ENCODE assay signal across 11 mouse cellular contexts in genomic region chr6:124517733-124518132, GRCm38 (mm10). TPM values are rescaled to one million over a fixed set of nuclear protein-coding genes. Genes with fewer than 3 reads are reported as not detected.
DNase-seq lines count a peak whose midpoint lies in the region; TF ChIP-seq lines count a peak whose summit lies in the region.
"Not testable (repeated sequence)": the region's sequence is repeated elsewhere in the genome, so short reads cannot be mapped to it uniquely, and the experiment has no call there.
"Had no signal": no experiment of that assay in that cellular context is flagged by ENCODE, and none has a peak within 500 bp of the region (broad histone marks: within the 10 kb centered on the region; RNA-seq: fewer than 3 reads in every experiment).

No protein-coding gene starts in this region.

- H3K79me2 ChIP-seq in liver, adult 2 months (ENCODE audit: control insufficient read depth, insufficient read depth, low read length), result not testable (repeated sequence)

- not testable (repeated sequence) for TF ChIP-seq CTCF in liver, adult 2 months (IDR thresholded peaks at IDR 0.05; ENCODE audit: low read depth, low read length)

- peaks cover 31% of the 10 kb centered on the region for H3K36me3 ChIP-seq in liver, adult 2 months (ENCODE audit: control insufficient read depth, insufficient read depth, low read length)

- DNase-seq in adrenal gland, postnatal 36 days, result peak; percentile 7 to 35
- peak; percentile 61 for DNase-seq in liver, adult 2 months (ENCODE audit: extremely low read depth, low read depth, low spot score)

- H3K27ac ChIP-seq in liver, adult 2 months (replicated peaks; ENCODE audit: insufficient read depth, low read depth, low read length), result not testable (repeated sequence)

- H3K4me3 ChIP-seq in liver, adult 2 months (ENCODE audit: insufficient read depth, low read depth, low read length), result not testable (repeated sequence)

- not testable (repeated sequence) for H3K9ac ChIP-seq in liver, adult 2 months (ENCODE audit: low read depth, low read length)

- H3K27me3 ChIP-seq in liver, adult 2 months (ENCODE audit: control insufficient read depth, insufficient read depth, low read length), result not testable (repeated sequence)

- not testable (repeated sequence) for H3K4me1 ChIP-seq in liver, adult 2 months (ENCODE audit: control insufficient read depth, insufficient read depth, low read length)

- WGBS in liver, adult 2 months, result 48% methylated on average over 4 of the region's 4 CpGs

- TF ChIP-seq POLR2A in liver, adult 2 months (IDR thresholded peaks at IDR 0.05; ENCODE audit: extremely low read depth, insufficient read depth, low read length), result not testable (repeated sequence)

RNA-seq across cellular contexts. Expression of gene C1ra, which starts 5.5 kb away (rescaled TPM):
- total RNA-seq in adrenal gland, postnatal 36 days (2021), result 10 to 100 TPM; 38.7 to 52.4 TPM
- 165 and 177 TPM in 2 replicates for total RNA-seq in liver, adult 2 months (2014; rRNA removed)
- polyA plus RNA-seq in liver, adult 2 months (2012; rRNA removed), result 92.5 and 119 TPM in 2 replicates
- polyA plus RNA-seq: G1E had no signal

RNA-seq across cellular contexts. Expression of gene C1s1, which starts 24.4 kb away (rescaled TPM):
- 10 to 100 TPM; 46.2 to 61.5 TPM for total RNA-seq in adrenal gland, postnatal 36 days (2021)
- 384 and 554 TPM in 2 replicates for total RNA-seq in liver, adult 2 months (2014; rRNA removed)
- 174 and 206 TPM in 2 replicates for polyA plus RNA-seq in liver, adult 2 months (2012; rRNA removed)
- polyA plus RNA-seq: activated CD4-positive, CD25-positive, alpha-beta regulatory T cell, adult 4 months; CD4-positive, CD25-positive, alpha-beta regulatory T cell, adult 4 months; G1E had no signal

RNA-seq across cellular contexts. Expression of gene C1rl, which starts 24.8 kb away (rescaled TPM):
- 10 to 100 TPM; 11.8 to 15.5 TPM for total RNA-seq in adrenal gland, postnatal 36 days (2021)
- 53.6 and 59.5 TPM in 2 replicates for total RNA-seq in liver, adult 2 months (2014; rRNA removed)
- 67.3 and 73.0 TPM in 2 replicates for polyA plus RNA-seq in liver, adult 2 months (2012; rRNA removed)
- polyA plus RNA-seq: activated CD4-positive, CD25-positive, alpha-beta regulatory T cell, adult 4 months; CD4-positive, CD25-positive, alpha-beta regulatory T cell, adult 4 months had no signal

RNA-seq across cellular contexts. Expression of gene C1rb, which starts 52.4 kb away (rescaled TPM):
- total RNA-seq in adrenal gland, postnatal 36 days (2021), result 1 to 10 TPM; 5.8 to 7.8 TPM
- under 0.01 TPM in 1 of 2 replicates, not detected in the other for total RNA-seq in liver, adult 2 months (2014; rRNA removed)
- polyA plus RNA-seq in liver, adult 2 months (2012; rRNA removed), result 0.12 TPM in 1 of 2 replicates, not detected in the other
- total RNA-seq: CH12.LX, ES-E14, MEL had no signal
- polyA plus RNA-seq: activated CD4-positive, CD25-positive, alpha-beta regulatory T cell, adult 4 months; brain, embryonic 14.5 days; C2C12; CD4-positive, CD25-positive, alpha-beta regulatory T cell, adult 4 months; cerebellum, adult 2 months; G1E had no signal

RNA-seq across cellular contexts. Expression of gene Clstn3, which starts 53.1 kb away (rescaled TPM):
- total RNA-seq in adrenal gland, postnatal 36 days (2021), result 10 to 100 TPM; 54.9 to 78.2 TPM
- total RNA-seq in liver, adult 2 months (2014; rRNA removed), result 1.6 and 2.7 TPM in 2 replicates
- 4.1 and 4.4 TPM in 2 replicates for polyA plus RNA-seq in liver, adult 2 months (2012; rRNA removed)
- polyA plus RNA-seq: activated CD4-positive, CD25-positive, alpha-beta regulatory T cell, adult 4 months had no signal
